Comparison of ENCODE assay signal across 11 mouse cellular contexts in the genomic region with DNA sequence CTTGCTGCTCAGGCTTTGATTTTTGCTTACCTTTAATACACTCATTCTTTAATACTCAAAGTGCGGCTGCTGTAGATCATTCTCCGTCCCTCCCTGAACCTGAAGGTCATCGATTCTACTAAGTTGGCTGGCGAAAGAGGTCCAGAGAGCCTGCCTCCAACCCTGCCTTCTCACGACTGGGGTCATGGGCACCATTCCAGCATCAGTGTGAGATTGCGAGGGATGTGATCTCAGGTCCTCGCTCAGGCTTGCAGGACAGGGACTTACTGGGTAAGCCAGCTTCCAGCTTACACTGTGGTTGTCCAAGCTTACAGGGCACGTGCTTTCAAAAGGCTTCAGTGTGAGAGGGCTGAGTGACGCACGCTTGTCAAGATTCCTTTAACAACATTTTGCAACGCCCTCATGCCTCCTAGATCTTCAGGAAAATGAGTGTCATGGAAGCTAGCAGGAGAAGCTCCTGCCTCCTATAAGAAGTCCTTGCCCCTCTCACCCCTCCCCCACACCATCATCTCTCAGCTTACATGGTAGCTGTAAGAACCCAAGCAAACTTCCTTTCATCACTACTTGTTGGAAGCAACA. TPM values are rescaled to one million over a fixed set of nuclear protein-coding genes. Genes with fewer than 3 reads are reported as not detected.
DNase-seq lines count a peak whose midpoint lies in the region; ATAC-seq and TF ChIP-seq lines count a peak whose summit lies in the region.
"Had no signal": no experiment of that assay in that cellular context is flagged by ENCODE, and none has a peak within 500 bp of the region (broad histone marks: within the 10 kb centered on the region; RNA-seq: fewer than 3 reads in every experiment).

No protein-coding gene starts in this region.

- no peaks in the 10 kb centered on the region for H3K27me3 ChIP-seq in heart, embryonic 12.5 days (replicated peaks)
- no peaks in the 10 kb centered on the region for H3K27me3 ChIP-seq in lung, postnatal 0 days (replicated peaks; ENCODE audit: insufficient read depth, low read length)

- H3K4me1 ChIP-seq in heart, embryonic 12.5 days (replicated peaks): peaks cover 29% of the 10 kb centered on the region
- H3K4me1 ChIP-seq in lung, postnatal 0 days (ENCODE audit: insufficient read depth, low read depth, low read length): no peaks in the 10 kb centered on the region
- peaks cover 14% of the 10 kb centered on the region for H3K4me1 ChIP-seq in olfactory bulb, adult 2 months (ENCODE audit: control insufficient read depth, insufficient read depth, low read length)

- WGBS in heart, embryonic 12.5 days: 50% methylated on average over 11 of the region's 11 CpGs
- WGBS in lung, postnatal 0 days: 38% methylated on average over 11 of the region's 11 CpGs
- 79% methylated on average over 11 of the region's 11 CpGs for WGBS in olfactory bulb, adult 2 months

- H3K4me2 ChIP-seq in heart, embryonic 12.5 days: no peak overlapping the region; the same call in 1 of the 2 replicates
- H3K4me2 ChIP-seq in lung, postnatal 0 days (replicated peaks; ENCODE audit: low read depth, low read length): no peak overlapping the region

- no peak for TF ChIP-seq POLR2A in olfactory bulb, adult 2 months (IDR thresholded peaks at IDR 0.05; ENCODE audit: insufficient read depth, low read depth, low read length)

- H3K9ac ChIP-seq in heart, embryonic 12.5 days: no peak overlapping the region
- no peak overlapping the region for H3K9ac ChIP-seq in lung, postnatal 0 days (replicated peaks; ENCODE audit: low read depth)

- no peak overlapping the region for H3K4me3 ChIP-seq in heart, embryonic 12.5 days
- no peak overlapping the region for H3K4me3 ChIP-seq in lung, postnatal 0 days (ENCODE audit: low read depth, low read length)
- no peak overlapping the region for H3K4me3 ChIP-seq in olfactory bulb, adult 2 months (ENCODE audit: insufficient read depth, low read depth, low read length)

- no peak for ATAC-seq in heart, embryonic 12.5 days (ENCODE audit: insufficient number of reproducible peaks, low FRiP score)
- ATAC-seq in lung, postnatal 0 days: peak; percentile 81

- H3K9me3 ChIP-seq in heart, embryonic 12.5 days (replicated peaks): no peaks in the 10 kb centered on the region
- H3K9me3 ChIP-seq in lung, postnatal 0 days (ENCODE audit: low read length): no peaks in the 10 kb centered on the region

- TF ChIP-seq EP300 in lung, postnatal 0 days (IDR thresholded peaks at IDR 0.05): no peak

- TF ChIP-seq CTCF in lung, postnatal 0 days (IDR thresholded peaks at IDR 0.05): no peak
- TF ChIP-seq CTCF in olfactory bulb, adult 2 months (IDR thresholded peaks at IDR 0.05; ENCODE audit: insufficient read depth, low read depth, low read length): no peak

- intact Hi-C loops in gastrocnemius, postnatal 36 days (cut with DNase I): no loop called here

- peak; percentile 11 for DNase-seq in ovary, postnatal 36 days (ENCODE audit: low spot score)
- DNase-seq in ovary, adult 18-20 months (ENCODE audit: low spot score): no peak
- DNase-seq in lung, postnatal 0 days (ENCODE audit: low spot score): peak; percentile 67
- DNase-seq in thymus, adult 18-20 months: no peak
- no peak for DNase-seq in gastrocnemius, postnatal 36 days
- DNase-seq in kidney, postnatal 25 days: no peak
- DNase-seq: cerebellum, adult 9-11 months; gastrocnemius, postnatal 10 days; kidney, adult 2 months had no signal

- H3K27ac ChIP-seq in heart, embryonic 12.5 days (ENCODE audit: poor library complexity, severe bottlenecking): peak overlapping the region; percentile 12; the same call in 1 of the 2 replicates
- peak overlapping the region; percentile 7; the same call in 1 of the 2 replicates for H3K27ac ChIP-seq in lung, postnatal 0 days (ENCODE audit: low read length)
- H3K27ac ChIP-seq in olfactory bulb, adult 2 months (ENCODE audit: insufficient read depth, low read depth, low read length): peak overlapping the region; percentile 58

- no peaks in the 10 kb centered on the region for H3K36me3 ChIP-seq in heart, embryonic 12.5 days
- no peaks in the 10 kb centered on the region for H3K36me3 ChIP-seq in lung, postnatal 0 days (ENCODE audit: insufficient read depth, low read length)

RNA-seq across cellular contexts. Expression of gene Erv3, which starts 13.3 kb away (rescaled TPM):
- not detected in 2 replicates for polyA plus RNA-seq in heart, embryonic 12.5 days (2016; fragmentation: Nextera tagmentation; extraction: Ambion mirVana)
- not detected in 2 replicates for polyA plus RNA-seq in lung, postnatal 0 days (2015; fragmentation: Nextera tagmentation; extraction: Ambion mirVana)
- not detected in 2 replicates for polyA plus RNA-seq in olfactory bulb, adult 2 months (2012; ENCODE audit: insufficient read depth, insufficient read length, low replicate concordance, missing spikeins)
- total RNA-seq in gastrocnemius, postnatal 36 days (2021): not detected
- total RNA-seq: gastrocnemius, postnatal 10 days had no signal
- polyA plus RNA-seq: kidney, adult 2 months had no signal

Comparison
In these comparisons a context has a peak if more than half of its experiments do, and no peak if none do; other contexts are left out.
1. DNase-seq: peak in ovary, postnatal 36 days (single experiment) and lung, postnatal 0 days (single experiment); none in ovary, adult 18-20 months (single experiment), thymus, adult 18-20 months (0 of 2), gastrocnemius, postnatal 36 days (0 of 2) and kidney, postnatal 25 days (0 of 2).
2. H3K27ac ChIP-seq: peak in every context shown above with its lines; median percentile 58 in olfactory bulb, adult 2 months; 12 in heart, embryonic 12.5 days; 7 in lung, postnatal 0 days.